Mouse (Mus musculus) thymus, postnatal 10 days (tissue): Measurements from ENCODE around the gene Eci2.
"Not testable (repeated sequence)": the region's sequence is repeated elsewhere in the genome, so short reads cannot be mapped to it uniquely, and the experiment has no call there.

Source experiments
- DNase-seq, 2 experiments: peaks; one replicate each; pipeline ENCODE4 v3.0.0; 2021; ENCODE audit warnings: low spot score in 2 of 2

Gene Eci2

GRCm38 (mm10) chr13:35026879-35027278 lies at the start of gene Eci2:
Eci2 (minus strand) TSS chr13:35027096.
- DNase-seq: peak in 1 of 2 experiments; percentile 48

- no peak for DNase-seq
Observed at GRCm38 (mm10) chr13:35074862-35075261, 48.0 kb upstream of the Eci2 start.

GRCm38 (mm10) chr13:35070485-35071472 lies 43.9 kb upstream of the Eci2 start:
- DNase-seq: no peak

GRCm38 (mm10) chr13:35067084-35067483 lies 40.2 kb upstream of the Eci2 start:
- DNase-seq: no peak

GRCm38 (mm10) chr13:35066033-35066432 lies 39.1 kb upstream of the Eci2 start:
- DNase-seq: no peak

GRCm38 (mm10) chr13:35064381-35064780 lies 37.5 kb upstream of the Eci2 start:
- no peak for DNase-seq

GRCm38 (mm10) chr13:35058145-35058544 lies 31.2 kb upstream of the Eci2 start:
- no peak for DNase-seq

- DNase-seq: no peak
Observed at GRCm38 (mm10) chr13:35036486-35036885, 9.6 kb upstream of the Eci2 start.

- peak; percentile 52 to 65 for DNase-seq
Observed at GRCm38 (mm10) chr13:35035731-35036130, 8.8 kb upstream of the Eci2 start.

GRCm38 (mm10) chr13:35033571-35033970 lies 6.7 kb upstream of the Eci2 start:
- DNase-seq: no peak

GRCm38 (mm10) chr13:35031684-35032082 lies 4.8 kb upstream of the Eci2 start:
- peak; percentile 43 to 58 for DNase-seq

- no peak for DNase-seq
Observed at GRCm38 (mm10) chr13:35030979-35031683, 4.2 kb upstream of the Eci2 start.

GRCm38 (mm10) chr13:35028365-35028764 lies 1.5 kb upstream of the Eci2 start:
- DNase-seq: no peak

- DNase-seq: not testable (repeated sequence)
Observed at GRCm38 (mm10) chr13:35023401-35023800, 3.5 kb downstream of the Eci2 start.

GRCm38 (mm10) chr13:35020383-35020782 lies 6.5 kb downstream of the Eci2 start:
- no peak for DNase-seq

GRCm38 (mm10) chr13:35018866-35019536 lies 7.9 kb downstream of the Eci2 start:
- DNase-seq: no peak

- DNase-seq: no peak
Observed at GRCm38 (mm10) chr13:35017392-35017791, 9.5 kb downstream of the Eci2 start.

- no peak for DNase-seq
Observed at GRCm38 (mm10) chr13:35016067-35016466, 10.8 kb downstream of the Eci2 start.

- DNase-seq: no peak
Observed at GRCm38 (mm10) chr13:34995925-34996324, 31.0 kb downstream of the Eci2 start.

- DNase-seq: peak; percentile 86 to 94
Observed at GRCm38 (mm10) chr13:34993983-34994811, 32.7 kb downstream of the Eci2 start.

- DNase-seq: peak in 1 of 2 experiments; percentile 18
Observed at GRCm38 (mm10) chr13:34993595-34993982, 33.3 kb downstream of the Eci2 start.
